Mouse (Mus musculus) T-helper 17 cell (primary cell): ENCODE measurements at regions not wholly inside any gene's neighbourhood (a gene's known extent, or its start where the extent isn't known, plus 50 kb on each side); places are given as distances from the start of the nearest gene placed in this dataset.

Source experiments
- in situ Hi-C, 2 experiments: fragments of 300-600 bp; cut with MboI, MseI; formaldehyde crosslinking; loops; 1 replicate in 1 of 2; 2 replicates in 1 of 2; pipeline ENCODE4 v1.15.1; 2025; ENCODE audit warnings: high pct_unique_total_duplicates in 2 of 2

- in situ Hi-C loops = no loop called here
These were observed 593.1 kb upstream of the Acvr2a start for GRCm38 (mm10) chr2:48220771-48221170.

DNA sequence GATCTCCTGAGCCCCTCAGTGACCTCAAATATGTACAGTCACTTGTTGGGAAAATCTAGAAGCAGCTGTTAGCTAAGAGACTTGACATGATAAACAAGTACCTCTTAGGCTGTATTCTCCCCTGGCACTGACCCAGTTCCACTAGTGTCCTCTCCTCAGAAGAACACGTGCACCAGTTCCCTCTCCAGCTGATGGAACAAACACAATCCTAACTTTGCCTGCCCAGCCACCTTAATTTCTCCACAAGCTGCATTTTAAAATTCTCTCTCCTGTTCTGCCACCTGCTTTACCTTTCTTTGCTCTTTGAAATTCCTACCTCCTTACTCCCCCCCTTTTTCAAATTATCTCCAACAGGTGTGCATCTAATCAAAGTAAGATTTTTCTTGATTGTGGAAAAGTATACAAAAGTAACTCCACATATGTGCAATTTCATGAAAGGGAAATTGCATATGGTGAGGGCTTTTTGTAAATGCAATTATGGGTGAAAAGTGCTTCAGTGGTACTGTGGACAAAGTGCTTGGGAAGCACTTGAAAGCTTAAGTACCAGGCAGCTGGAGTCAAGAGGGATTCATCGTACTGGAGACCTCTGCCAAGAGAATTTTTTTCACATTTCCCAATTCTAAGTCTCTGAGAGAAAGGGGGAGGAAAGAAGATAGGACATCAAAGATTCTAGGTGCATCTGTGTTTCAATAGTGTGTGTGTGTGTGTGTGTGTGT lies 590.7 kb upstream of the Acvr2a start:
- in situ Hi-C loops = no loop called here

DNA sequence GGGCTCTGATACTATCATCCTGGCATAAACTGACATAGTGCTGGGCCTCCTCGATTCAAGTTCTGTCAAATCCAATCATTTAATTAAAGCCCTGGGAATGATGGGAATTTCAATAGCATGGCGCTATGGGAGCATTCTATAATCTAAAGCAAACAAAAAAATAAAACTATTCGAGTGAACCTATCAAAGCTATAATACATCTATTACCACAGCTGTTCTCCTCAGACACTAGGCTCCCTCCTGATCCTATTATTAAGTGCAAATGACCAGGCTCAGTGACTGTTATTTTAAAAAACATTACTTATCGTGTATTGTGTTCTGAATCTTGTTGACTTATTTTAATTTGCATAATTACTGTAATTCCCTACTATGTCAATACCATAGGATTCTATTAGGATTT lies 563.7 kb upstream of the Acvr2a start:
- in situ Hi-C loops = no loop called here

DNA sequence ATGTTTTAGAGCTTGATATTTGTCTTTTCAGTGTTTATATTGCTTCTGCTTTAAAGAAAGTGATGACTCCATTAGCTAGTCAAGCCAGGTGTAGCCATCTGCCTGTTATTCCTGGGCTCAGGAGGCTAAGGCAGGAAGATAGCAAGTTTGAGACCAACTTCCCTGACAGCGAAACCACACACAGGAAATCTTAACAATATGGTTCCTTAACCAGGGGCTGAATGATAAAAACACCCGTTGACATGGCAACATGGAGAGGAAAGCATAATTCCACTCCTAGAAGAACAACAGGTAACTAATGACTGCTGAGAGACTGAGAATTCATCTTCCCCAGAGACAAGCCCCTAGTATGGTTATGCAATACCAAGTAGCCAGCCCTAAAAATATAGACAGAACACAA lies 553.6 kb upstream of the Acvr2a start:
- in situ Hi-C loops = no loop called here
